ENCODE assay signal across 8 mouse cellular contexts in the genomic region with DNA sequence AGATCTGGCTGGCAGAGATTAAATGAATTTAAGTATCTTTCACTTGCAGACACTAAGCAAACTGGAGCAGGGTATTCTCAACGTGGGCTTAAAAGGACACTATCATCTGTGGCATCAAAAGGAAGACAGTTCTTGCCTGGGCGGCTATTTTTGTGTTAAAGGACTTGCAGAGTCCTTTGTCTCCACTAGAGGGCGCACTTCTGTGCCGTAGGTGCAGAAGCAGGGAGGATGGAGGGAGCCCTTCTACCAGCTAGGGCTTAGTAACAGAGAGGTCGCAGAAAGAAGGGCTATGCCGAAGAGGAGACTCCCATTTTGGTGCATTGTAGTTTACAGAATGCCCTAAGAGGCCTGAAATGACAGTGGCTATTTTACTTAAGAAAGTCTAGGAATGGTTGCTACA.
DNase-seq lines count a peak whose midpoint lies in the region.

No protein-coding gene starts in this region.

- intact Hi-C loops in gastrocnemius, postnatal 36 days (cut with DNase I) = no loop called here

- peak; percentile 51 for DNase-seq in gastrocnemius, postnatal 10 days
- DNase-seq in gastrocnemius, postnatal 36 days = no peak
- peak; percentile 43 for DNase-seq in right cerebral cortex, adult 18-20 months
- no peak for DNase-seq in right cerebral cortex, postnatal 36 days (ENCODE audit: low spot score in 2 of 2)
- peak; percentile 79 to 84 for DNase-seq in cerebellum, postnatal 10 days
- DNase-seq in layer of hippocampus, postnatal 25 days (ENCODE audit: extremely low spot score in 1 of 2, low spot score in 1 of 2) = peak; percentile 41 to 46
- DNase-seq in retina, postnatal 1 day = peak; percentile 72
- DNase-seq in ovary, postnatal 36 days (ENCODE audit: low spot score) = no peak

Comparison
In these comparisons a context has a peak if more than half of its experiments do, and no peak if none do; other contexts are left out.
1. DNase-seq: peak in gastrocnemius, postnatal 10 days (single experiment), right cerebral cortex, adult 18-20 months (single experiment), cerebellum, postnatal 10 days (2 of 2), layer of hippocampus, postnatal 25 days (2 of 2) and retina, postnatal 1 day (single experiment); none in gastrocnemius, postnatal 36 days (0 of 2), right cerebral cortex, postnatal 36 days (0 of 2) and ovary, postnatal 36 days (single experiment).